Mouse (Mus musculus) neural tube, embryonic 11.5 days (tissue): ENCODE results near the gene Uckl1. TPM values are rescaled to one million over a fixed set of nuclear protein-coding genes. Genes with fewer than 3 reads are reported as not detected.

Experiments used
- ATAC-seq: fragments of 200-750 bp; cut with Nextera tagmentation; 2 replicates; pipeline ENCODE4 v1.8.0; 2017; ENCODE audit warnings: moderate number of reproducible peaks, mild to moderate bottlenecking, moderate TSS enrichment, moderate library complexity; ENCODE audit not compliant: insufficient read depth, low FRiP score, low TSS enrichment
- DNase-seq: peaks from one replicate; pipeline ENCODE4 v3.0.0-alpha.2; 2015; ENCODE audit warnings: low spot score
- H3K27ac ChIP-seq: fragments of 300-500 bp; sonication (generic); 2 replicates; pipeline ENCODE4 v1.5.1; 2014; ENCODE audit warnings: low read depth, mild to moderate bottlenecking, low read length
- H3K27me3 ChIP-seq: fragments of 300-500 bp; sonication (generic); 2 replicates; pipeline ENCODE4 v1.6.1; 2014; ENCODE audit warnings: mild to moderate bottlenecking, low read length, mixed read lengths; ENCODE audit not compliant: control insufficient read depth, insufficient read depth
- H3K36me3 ChIP-seq: fragments of 300-500 bp; sonication (generic); 2 replicates; pipeline ENCODE4 v1.6.1; 2014; ENCODE audit warnings: mild to moderate bottlenecking, low read length, moderate library complexity, mixed read lengths; ENCODE audit not compliant: control insufficient read depth, insufficient read depth
- H3K4me1 ChIP-seq: fragments of 300-500 bp; sonication (generic); 2 replicates; pipeline ENCODE4 v1.6.1; 2014; ENCODE audit warnings: low read length, mixed read lengths; ENCODE audit not compliant: control insufficient read depth, insufficient read depth
- H3K4me2 ChIP-seq: fragments of 300-500 bp; sonication (generic); 2 replicates; pipeline ENCODE4 v1.6.1; 2014; ENCODE audit warnings: low read depth, mild to moderate bottlenecking, moderate library complexity
- H3K4me3 ChIP-seq: fragments of 300-500 bp; sonication (generic); 2 replicates; pipeline ENCODE4 v1.5.1; 2014; ENCODE audit warnings: low read depth, low read length
- H3K9ac ChIP-seq: fragments of 300-500 bp; sonication (generic); 2 replicates; pipeline ENCODE4 v1.6.1; 2014; ENCODE audit warnings: mild to moderate bottlenecking, low read length
- H3K9me3 ChIP-seq: fragments of 300-500 bp; sonication (generic); 2 replicates; pipeline ENCODE4 v1.6.1; 2016; ENCODE audit warnings: low read length; ENCODE audit not compliant: control insufficient read depth
- WGBS: fragments of 180-500 bp; shearing (Covaris S2); extraction: QIAGEN DNeasy Blood & Tissue Kit; methylation state at CpG from one replicate; pipeline ENCODE4 v1.1.7; 2014; 5-methylcytosine and 5-hydroxymethylcytosine counted together
- polyA plus RNA-seq: library from polyadenylated mRNA; unstranded; fragments of >200 nt; fragmentation: Nextera tagmentation; extraction: Ambion mirVana; gene quantifications from 2 replicates; pipeline ENCODE4 v1.2.1, GENCODE M21; 2014

Gene Uckl1
- 51.8 and 52.2 TPM in 2 replicates for polyA plus RNA-seq

- no peak within 1 kb of the TSS for H3K27ac ChIP-seq
- peaks cover 25% of the 10 kb centered on the region for H3K36me3 ChIP-seq
- no peaks in the 10 kb centered on the region for H3K27me3 ChIP-seq
- H3K4me1 ChIP-seq = 0 out of 2 replicates have a peak, but pooled peaks cover 12% of the 10 kb centered on the region
- H3K4me3 ChIP-seq = no peak within 1 kb of the TSS
- 95% methylated on average over 4 of the region's 4 CpGs for WGBS
- H3K9me3 ChIP-seq = no peaks in the 10 kb centered on the region
- no peak for ATAC-seq
- DNase-seq = no peak
- H3K9ac ChIP-seq = no peak within 1 kb of the TSS
- H3K4me2 ChIP-seq = no peak within 1 kb of the TSS
Measured at GRCm38 (mm10) chr2:181584411-181584942, at the start of gene Uckl1. TSS of gene Uckl1 (minus strand) at chr2:181584892.

GRCm38 (mm10) chr2:181632624-181633023, 47.9 kb upstream of the Uckl1 start:
- DNase-seq (no peak), ATAC-seq (no peak)
- H3K36me3 ChIP-seq = peaks cover 18% of the 10 kb centered on the region
- 97% methylated on average over 6 of the region's 6 CpGs for WGBS
- H3K27ac ChIP-seq = no peak overlapping the region
- H3K4me3 ChIP-seq = no peak overlapping the region
- H3K9me3 ChIP-seq = no peaks in the 10 kb centered on the region
- H3K27me3 ChIP-seq = no peaks in the 10 kb centered on the region
- H3K4me2 ChIP-seq = no peak overlapping the region
- no peak overlapping the region for H3K9ac ChIP-seq
- no peaks in the 10 kb centered on the region for H3K4me1 ChIP-seq

GRCm38 (mm10) chr2:181628471-181628870, 43.8 kb upstream of the Uckl1 start:
- H3K4me1 ChIP-seq = no peaks in the 10 kb centered on the region
- peaks cover 7% of the 10 kb centered on the region for H3K36me3 ChIP-seq
- no peak for ATAC-seq

GRCm38 (mm10) chr2:181623401-181623800, 38.7 kb upstream of the Uckl1 start:
- H3K9me3 ChIP-seq = no peaks in the 10 kb centered on the region
- H3K4me3 ChIP-seq = no peak overlapping the region
- ATAC-seq (no peak), DNase-seq (no peak)
- no peaks in the 10 kb centered on the region for H3K27me3 ChIP-seq
- no peak overlapping the region for H3K27ac ChIP-seq
- H3K36me3 ChIP-seq = peaks cover 4% of the 10 kb centered on the region
- no peaks in the 10 kb centered on the region for H3K4me1 ChIP-seq
- no peak overlapping the region for H3K4me2 ChIP-seq
- no peak overlapping the region for H3K9ac ChIP-seq

More at GRCm38 (mm10) chr2:181628471-181628870, 43.8 kb upstream of the Uckl1 start:
- Histone ChIP-seq H3K9ac (no peak overlapping the region), H3K4me2 (no peak overlapping the region), H3K27me3 (no peaks in the 10 kb centered on the region), H3K27ac (no peak overlapping the region), H3K4me3 (no peak overlapping the region), H3K9me3 (no peaks in the 10 kb centered on the region)
- no peak for DNase-seq

GRCm38 (mm10) chr2:181618761-181619495, 34.2 kb upstream of the Uckl1 start:
- no peak for ATAC-seq
- Histone ChIP-seq H3K27me3 (no peaks in the 10 kb centered on the region), H3K4me3 (no peak overlapping the region), H3K36me3 (0 out of 2 replicates have a peak, but pooled peaks cover 2% of the 10 kb centered on the region), H3K4me1 (no peaks in the 10 kb centered on the region), H3K9me3 (no peaks in the 10 kb centered on the region), H3K9ac (no peak overlapping the region), H3K4me2 (no peak overlapping the region), H3K27ac (no peak overlapping the region)
- no peak for DNase-seq
- 84% methylated on average over 5 of the region's 5 CpGs for WGBS

GRCm38 (mm10) chr2:181602367-181602766, 17.7 kb upstream of the Uckl1 start:
- Histone ChIP-seq H3K36me3 (no peaks in the 10 kb centered on the region), H3K9ac (no peak overlapping the region), H3K27me3 (no peaks in the 10 kb centered on the region), H3K9me3 (no peaks in the 10 kb centered on the region), H3K4me1 (peaks cover 15% of the 10 kb centered on the region), H3K4me2 (peak overlapping the region; percentile 84; the same call in 1 of the 2 replicates), H3K4me3 (peak overlapping the region; percentile 89; the same call in 1 of the 2 replicates), H3K27ac (no peak overlapping the region)
- ATAC-seq = no peak
- DNase-seq = no peak
- WGBS = 78% methylated on average over 4 of the region's 4 CpGs

- 29% methylated on average over 10 of the region's 10 CpGs for WGBS
- Histone ChIP-seq H3K36me3 (no peaks in the 10 kb centered on the region), H3K9me3 (no peaks in the 10 kb centered on the region), H3K27me3 (no peaks in the 10 kb centered on the region), H3K27ac (no peak overlapping the region; the same call in 1 of the 2 replicates), H3K4me1 (peaks cover 15% of the 10 kb centered on the region), H3K9ac (peak overlapping the region; percentile 81), H3K4me3 (peak overlapping the region; percentile 89), H3K4me2 (peak overlapping the region; percentile 84)
- DNase-seq (no peak), ATAC-seq (no peak)
Measured at GRCm38 (mm10) chr2:181601751-181602145, 17.1 kb upstream of the Uckl1 start.

GRCm38 (mm10) chr2:181600828-181601750, 16.4 kb upstream of the Uckl1 start:
- 1% methylated on average over 57 of the region's 57 CpGs for WGBS
- peak overlapping the region; percentile 65 for H3K27ac ChIP-seq
- peak overlapping the region; percentile 81 for H3K9ac ChIP-seq
- DNase-seq (peak; percentile 96), ATAC-seq (peak; percentile 90)
- peak overlapping the region; percentile 89 for H3K4me3 ChIP-seq
- H3K4me2 ChIP-seq = peak overlapping the region; percentile 84
- peaks cover 15% of the 10 kb centered on the region for H3K4me1 ChIP-seq
- H3K27me3 ChIP-seq = no peaks in the 10 kb centered on the region
- no peaks in the 10 kb centered on the region for H3K9me3 ChIP-seq
- no peaks in the 10 kb centered on the region; the same call in 1 of the 2 replicates for H3K36me3 ChIP-seq
